Mouse (Mus musculus) myocyte (in vitro differentiated cells): Measurements from ENCODE around the gene Rfx1.

ENCODE experiments used
- POLR2A ChIP-seq: IDR thresholded peaks from one replicate; pipeline ENCODE4 v1.6.1; 2011; ENCODE audit warnings: low read depth, mild to moderate bottlenecking, control low read depth, moderate library complexity; ENCODE audit not compliant: insufficient read length
- TCF12 ChIP-seq: IDR thresholded peaks from one replicate; pipeline ENCODE4 v1.6.1; 2011; ENCODE audit warnings: mild to moderate bottlenecking, control low read depth; ENCODE audit not compliant: poor library complexity, insufficient read depth, severe bottlenecking

DNA sequence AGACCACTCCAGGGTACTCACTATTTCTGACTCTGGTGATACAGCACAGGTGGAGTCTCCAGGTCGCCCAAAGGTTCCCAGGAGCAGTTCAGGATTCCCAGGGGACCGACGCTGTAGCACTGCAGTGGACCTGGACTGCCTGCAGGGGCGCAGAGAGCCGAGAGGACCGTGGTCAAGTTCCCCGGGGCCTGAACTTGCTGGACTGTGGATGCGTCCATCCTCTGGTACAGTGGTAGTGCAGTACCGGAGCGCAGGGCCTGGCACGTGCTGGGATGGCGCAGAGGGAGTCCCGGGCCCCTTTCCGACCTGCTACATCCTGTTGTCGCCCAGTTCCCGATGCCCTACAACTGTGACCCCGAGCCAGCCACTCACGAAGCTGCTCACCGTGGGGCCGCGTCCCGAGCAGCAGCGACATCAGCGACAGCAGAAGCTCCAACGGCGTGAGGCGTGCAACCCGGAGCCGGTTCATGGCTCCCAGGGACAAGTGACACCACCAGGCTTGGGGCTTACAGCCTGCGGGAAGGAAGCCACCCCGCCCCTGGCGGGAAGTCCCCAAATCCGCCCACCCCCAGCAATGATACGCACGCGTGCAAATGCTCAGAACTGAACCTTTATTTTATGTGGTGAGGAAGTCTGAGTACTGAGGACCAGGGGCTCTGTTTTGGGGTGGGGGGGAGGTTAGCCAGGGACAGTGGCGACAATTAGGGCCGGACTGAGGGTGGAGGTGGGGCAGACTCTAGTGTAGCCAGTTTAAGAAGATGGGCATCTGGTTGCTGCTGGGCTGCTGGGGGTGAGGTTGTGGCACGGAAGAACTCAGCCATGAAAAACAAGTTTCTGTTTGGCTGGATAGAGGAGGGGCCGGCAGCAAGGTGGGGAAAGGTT lies 24.3 kb upstream of the Rfx1 start, which contains the start of gene Il27ra:
- TF ChIP-seq POLR2A (no peak), TCF12 (no peak)
